Mouse (Mus musculus) fibroblast of lung, adult 2 months (primary cell): ENCODE measurements around the gene Nxn.

Experiments
- DNase-seq: peaks from one replicate; pipeline ENCODE4 v3.0.0-alpha.2; 2011; ENCODE audit warnings: low read depth

Nxn gene

GRCm38 (mm10) chr11:76260208-76261050, 138.5 kb downstream of the Nxn start:
- DNase-seq: no peak

DNA sequence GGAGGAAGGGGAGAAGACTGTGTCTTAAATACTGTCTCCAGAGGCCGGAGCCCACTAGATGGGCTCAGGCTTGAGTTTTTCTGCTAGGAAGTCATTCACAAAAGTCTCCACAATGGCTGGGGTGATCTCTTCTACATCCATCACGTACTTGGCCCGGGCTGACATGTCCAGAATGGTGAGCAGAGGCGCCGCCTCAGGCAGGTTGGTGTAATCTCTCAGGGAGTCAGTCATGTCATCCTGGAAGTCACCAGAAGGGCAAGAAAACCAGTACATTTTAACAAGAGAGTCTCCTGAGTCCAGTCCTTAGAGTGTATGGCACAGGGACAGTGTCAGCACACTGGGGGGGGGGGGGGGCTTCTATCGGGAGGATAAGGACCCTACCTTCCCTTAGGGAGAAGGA, 140.4 kb downstream of the Nxn start:
- no peak for DNase-seq

- no peak for DNase-seq
Observed at GRCm38 (mm10) chr11:76257386-76257785, 141.6 kb downstream of the Nxn start.

- no peak for DNase-seq
Observed at GRCm38 (mm10) chr11:76256129-76256528, 142.8 kb downstream of the Nxn start.

DNA sequence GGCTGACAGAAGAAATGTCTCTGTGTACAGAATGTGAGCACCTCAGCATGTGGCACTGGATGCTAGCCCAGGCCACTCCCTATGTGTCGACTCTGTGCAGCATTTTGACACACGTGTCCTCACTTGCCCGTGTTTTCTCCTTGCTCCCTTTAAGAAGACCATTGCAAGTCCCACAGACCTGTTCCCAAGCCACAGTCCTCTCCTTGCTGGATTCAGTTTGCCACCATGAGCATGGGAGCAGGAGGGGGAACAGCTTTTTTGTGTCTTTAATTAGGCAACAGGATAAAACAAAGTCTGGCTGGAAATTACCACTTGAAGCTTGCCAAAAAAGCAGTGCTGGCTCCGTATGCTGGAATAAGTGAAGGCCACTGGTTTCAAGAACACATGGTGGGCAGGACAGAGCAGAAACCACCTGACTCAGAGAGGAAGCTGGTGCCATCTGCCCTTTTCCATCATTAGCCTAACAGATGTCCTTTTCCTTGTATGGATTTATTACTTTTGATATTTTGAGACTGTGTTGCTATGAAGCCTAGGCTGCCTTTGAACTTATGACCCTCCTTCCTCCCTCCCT, 143.4 kb downstream of the Nxn start:
- DNase-seq: no peak

DNA sequence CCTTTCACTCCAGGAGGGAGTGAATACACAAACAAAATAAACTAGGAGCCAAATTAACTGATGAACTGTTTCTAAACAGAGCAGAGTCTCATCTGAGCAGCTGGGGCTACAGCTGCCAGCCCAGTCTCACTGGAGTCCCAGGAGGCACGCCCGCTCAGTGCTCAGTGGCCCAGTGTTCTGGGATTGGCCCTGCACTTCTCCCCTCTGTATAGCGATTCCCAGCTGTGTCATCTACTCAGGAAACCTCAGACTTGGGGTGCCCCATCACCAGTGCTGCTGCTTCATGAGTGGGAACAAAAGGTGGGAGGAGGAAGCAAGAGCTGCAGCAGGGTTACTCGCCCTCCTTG, 145.0 kb downstream of the Nxn start:
- no peak for DNase-seq

DNA sequence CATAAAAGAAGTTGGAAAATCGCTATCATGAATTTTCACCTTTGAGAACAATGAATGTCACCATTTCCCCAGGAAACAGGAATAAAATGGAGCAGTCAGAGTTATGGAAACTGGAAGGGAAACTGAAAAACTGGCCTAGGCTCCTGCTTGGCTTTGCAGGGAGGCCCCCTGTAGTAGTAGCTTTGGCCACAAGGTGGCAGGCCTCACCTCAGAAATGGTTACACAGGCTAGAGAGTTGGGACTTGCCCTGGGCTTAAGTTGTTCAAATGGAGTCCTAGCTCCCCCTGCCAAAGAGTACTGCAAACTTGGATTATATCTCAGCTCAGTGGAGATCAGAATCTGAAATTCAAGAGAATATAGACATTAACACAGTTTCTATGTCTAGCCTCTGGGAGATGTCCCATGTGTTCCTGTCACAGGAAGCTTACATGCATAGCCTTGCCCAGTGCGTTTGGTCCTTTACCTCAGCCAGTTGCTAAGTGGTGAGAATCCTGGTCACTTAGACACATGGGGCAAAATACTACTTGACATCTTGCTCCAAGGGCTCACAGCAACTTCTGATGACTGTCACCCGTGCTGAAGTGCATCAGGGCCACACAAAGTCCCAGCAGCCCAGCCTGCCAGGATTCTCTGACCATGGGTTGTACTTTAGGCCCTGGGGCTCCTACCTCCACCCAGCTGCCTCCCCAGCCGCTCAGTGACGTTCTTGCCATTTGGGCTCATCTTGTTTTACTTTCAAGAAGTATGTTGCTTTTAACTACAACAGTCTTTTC, 145.6 kb downstream of the Nxn start:
- DNase-seq: peak; percentile 68

DNA sequence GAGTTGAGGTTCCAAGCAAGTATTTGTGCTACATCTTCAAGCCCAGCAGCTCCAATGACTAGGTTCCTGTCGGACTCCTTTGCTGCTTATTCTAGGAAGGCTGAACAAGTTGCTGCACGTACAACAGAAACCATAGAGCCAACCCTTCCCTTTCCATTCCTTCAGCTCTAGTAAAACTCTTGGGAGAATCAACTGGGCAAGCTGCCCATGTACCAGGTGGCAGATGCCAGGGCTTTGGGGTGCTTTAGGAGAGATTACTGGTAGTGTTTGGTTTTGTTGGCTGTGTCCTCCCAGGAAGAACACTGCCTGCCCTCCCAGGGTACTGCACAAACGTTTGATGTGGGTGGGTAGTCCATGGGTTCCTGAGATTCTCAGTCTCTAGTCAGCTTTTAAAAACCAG, 146.9 kb downstream of the Nxn start:
- no peak for DNase-seq

DNA sequence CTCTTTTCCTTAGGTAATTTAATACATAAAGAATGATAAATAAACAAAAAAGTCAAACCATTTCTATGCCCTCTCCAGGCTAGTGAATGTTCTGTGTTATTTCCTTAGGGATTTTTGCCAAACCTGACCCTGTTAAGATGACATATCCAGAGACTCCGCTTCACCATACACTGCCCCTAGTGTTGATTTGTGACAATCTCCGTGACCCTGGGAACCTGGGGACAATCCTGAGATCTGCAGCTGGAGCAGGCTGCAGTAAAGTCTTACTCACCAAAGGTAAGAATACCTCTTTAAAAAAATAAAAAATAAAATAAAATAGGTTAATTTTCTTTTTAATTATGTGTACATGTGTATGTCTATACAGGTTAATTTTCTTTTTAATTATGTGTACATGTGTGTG, 151.7 kb downstream of the Nxn start:
- DNase-seq: no peak

DNA sequence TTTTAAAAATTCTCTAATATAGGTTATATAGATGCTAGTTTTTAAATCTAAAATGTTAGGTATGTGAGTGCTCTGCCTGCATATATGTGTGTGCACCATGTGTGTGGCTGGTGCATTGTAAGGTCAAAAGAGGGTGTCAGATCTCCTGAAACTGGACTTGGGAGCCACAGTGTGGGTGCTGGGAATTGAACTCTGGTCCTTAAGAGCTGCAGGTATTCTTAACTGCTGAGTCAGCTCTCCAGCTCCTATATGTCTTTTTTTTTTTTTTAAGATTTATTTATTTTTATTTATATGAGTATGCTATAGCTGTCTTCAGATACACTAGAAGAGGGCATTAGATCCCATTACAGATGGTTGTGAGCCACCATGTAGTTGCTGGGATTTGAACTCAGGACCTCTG, 152.5 kb downstream of the Nxn start:
- DNase-seq: no peak

- DNase-seq: no peak
Observed at GRCm38 (mm10) chr11:76243811-76244546, 155.0 kb downstream of the Nxn start.

DNA sequence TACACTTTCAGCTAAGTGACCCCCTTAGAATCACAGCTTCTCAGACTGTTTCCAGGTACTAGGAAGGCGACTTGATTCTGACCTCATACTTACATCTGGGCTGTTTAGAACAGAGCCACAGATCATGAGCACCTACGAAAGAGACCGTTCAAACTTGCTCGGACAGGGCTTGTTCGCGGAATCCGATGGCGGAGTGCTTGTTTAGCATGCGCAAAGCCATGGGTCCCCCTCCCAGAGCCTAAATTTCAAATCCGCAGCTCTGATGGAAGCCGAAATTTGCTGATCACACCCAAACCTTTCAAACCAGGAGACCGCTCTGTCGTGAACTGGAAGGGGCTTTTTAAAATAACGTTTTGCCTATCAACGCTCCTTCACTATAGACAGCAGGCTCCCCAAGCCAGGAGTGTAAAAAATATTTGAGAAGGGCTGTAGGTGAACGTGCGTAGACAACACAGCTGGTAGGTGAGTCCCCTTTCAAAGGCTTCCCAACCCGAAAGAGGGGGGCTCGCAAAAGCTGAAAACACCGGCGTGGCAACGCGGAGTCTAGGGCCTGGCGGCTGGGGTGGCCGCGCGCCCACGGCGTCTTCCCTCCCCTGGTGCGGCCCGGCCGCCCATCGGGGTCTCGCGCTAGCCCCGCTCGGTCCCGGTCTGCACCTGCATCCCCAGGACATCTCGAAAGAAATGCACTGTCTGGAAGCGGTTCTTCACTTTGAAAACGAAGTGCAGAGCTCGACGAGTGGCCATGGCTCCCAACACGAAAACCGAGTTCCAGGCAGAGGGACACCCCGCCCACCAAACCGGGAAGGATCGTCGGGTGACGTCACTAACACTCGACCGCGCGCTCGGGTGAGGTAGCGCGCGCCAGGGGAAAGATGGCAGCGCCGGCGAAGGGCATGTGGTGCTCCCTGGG, 155.8 kb downstream of the Nxn start, which contains the start of the genes Mrm3 and Glod4:
Mrm3 (plus strand) TSS at position 815 of the 910 bp plus-strand sequence.
Glod4 (minus strand) TSS at position 825 of the 910 bp plus-strand sequence.
- DNase-seq: peak; percentile 55

- DNase-seq: no peak
Observed at GRCm38 (mm10) chr11:76239750-76240149, 159.2 kb downstream of the Nxn start.

DNA sequence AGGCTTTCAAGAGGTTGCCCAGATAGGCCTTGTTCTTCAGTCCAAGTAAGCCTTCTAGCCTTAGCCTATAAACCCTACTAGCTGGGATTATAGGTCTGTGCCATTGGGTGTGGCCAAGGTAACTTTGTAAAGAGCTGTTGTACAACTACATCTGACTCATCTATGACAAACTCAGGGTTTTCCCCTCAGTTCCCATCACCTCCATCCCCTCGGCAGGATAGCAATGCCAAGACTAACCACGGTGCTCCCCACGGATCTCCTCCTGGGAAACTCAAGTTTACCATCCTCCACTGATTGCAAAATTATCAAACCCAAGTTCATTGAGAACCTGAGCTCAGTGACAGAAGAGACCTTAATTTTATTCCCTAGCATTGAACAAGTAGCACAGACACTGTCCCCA, 162.8 kb downstream of the Nxn start:
- DNase-seq: no peak

- DNase-seq: no peak
Observed at GRCm38 (mm10) chr11:76225051-76225450, 173.9 kb downstream of the Nxn start.

GRCm38 (mm10) chr11:76224631-76225030, 174.3 kb downstream of the Nxn start:
- no peak for DNase-seq

DNA sequence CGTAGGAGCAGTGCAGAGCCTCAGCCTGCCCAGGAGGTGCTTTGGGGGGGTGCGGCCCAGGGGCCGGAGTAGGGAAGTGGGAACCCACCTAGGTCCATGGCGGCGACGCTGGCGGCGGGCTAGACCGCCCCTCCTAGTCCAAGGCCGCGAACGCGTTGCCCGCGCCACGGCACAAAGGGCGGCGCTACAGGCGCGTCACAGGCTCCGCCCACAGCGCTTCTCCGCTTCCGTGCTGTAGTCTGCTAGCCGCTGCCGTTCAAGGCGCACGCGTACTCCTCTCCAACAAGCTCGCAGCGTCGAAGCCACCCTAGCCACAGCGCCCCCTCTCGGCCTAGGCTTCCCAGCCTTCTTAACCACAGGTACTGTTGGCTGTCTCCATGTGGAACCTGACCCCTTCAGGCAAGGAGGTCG, 181.5 kb downstream of the Nxn start, which contains the start of the genes Dbil5 and Gemin4:
Dbil5 (plus strand) TSS at position 219 of the 411 bp plus-strand sequence.
Gemin4 (minus strand) TSS at position 275 of the 411 bp plus-strand sequence.
- peak; percentile 93 for DNase-seq

GRCm38 (mm10) chr11:76216681-76217389, 182.1 kb downstream of the Nxn start:
- DNase-seq: no peak

DNA sequence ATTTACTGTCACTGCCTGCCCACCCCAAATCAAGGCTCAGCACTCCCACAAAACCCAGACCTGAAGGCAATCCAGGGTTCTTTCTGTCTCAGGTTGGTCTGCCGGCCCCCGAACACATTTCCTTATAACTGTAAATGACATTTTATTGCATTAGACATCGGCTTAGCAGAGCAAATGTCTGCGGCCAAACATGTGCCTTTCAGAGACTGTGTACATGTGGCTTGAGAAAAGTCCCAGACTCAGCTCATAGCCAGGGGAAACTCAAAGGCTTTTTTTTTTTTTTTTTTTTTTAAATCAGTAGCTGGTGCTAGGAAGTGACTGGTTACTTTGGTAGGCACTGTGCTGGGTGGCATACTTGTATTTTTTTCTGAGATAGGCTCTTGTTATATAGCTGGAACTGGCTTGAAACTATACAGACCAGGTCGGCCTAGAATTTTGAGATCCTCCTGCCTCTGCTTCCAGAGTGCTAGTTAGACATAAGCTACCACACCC, 182.8 kb downstream of the Nxn start:
- no peak for DNase-seq

- no peak for DNase-seq
Observed at GRCm38 (mm10) chr11:76215011-76215410, 183.9 kb downstream of the Nxn start.
